Mouse (Mus musculus): ENCODE results near the gene Sec24a.
"Not testable (repeated sequence)": the region's sequence is repeated elsewhere in the genome, so short reads cannot be mapped to it uniquely, and the experiment has no call there.

Gene Sec24a

DNA sequence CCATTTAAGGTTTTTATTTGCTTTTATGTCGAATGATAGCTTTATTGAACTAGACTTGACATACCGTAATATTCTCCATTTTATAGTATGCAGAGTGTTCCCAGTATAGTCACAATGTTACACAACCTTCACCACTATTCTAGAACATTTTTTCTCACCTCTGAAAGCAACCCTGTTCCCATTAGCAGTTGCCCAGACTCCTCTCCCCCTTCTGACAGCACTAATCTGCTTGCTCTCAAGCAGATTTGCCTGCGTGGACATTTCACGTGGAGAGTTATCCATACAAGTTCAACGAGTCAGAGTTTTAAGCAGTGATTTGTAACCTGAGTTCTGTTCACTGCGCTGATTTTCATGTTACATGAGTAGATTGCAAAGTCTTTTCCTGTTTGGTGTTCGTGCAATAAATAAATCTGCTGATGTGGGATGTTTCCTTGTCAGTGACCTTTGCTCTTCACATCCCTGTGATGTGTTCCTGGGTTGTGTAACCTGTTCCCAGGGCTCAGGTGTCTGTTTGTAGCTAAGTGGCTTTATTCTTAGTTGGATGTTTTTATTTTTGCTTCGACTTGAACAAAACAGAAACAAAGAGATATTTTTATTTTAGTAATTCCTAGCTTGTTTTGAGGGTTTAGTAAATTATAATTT, 4.3 kb upstream of the Sec24a start:
- no peaks in the 10 kb centered on the region for H3K36me3 ChIP-seq (ENCODE audit: insufficient read depth, low read length)
- no peaks in the 10 kb centered on the region for H3K9me3 ChIP-seq (ENCODE audit: low read length)
- no peak for TF ChIP-seq POU5F1 (IDR thresholded peaks at IDR 0.05; ENCODE audit: borderline replicate concordance, low read length)
- TF ChIP-seq NANOG (IDR thresholded peaks at IDR 0.05; ENCODE audit: borderline replicate concordance, low read length) = no peak
- TF ChIP-seq CTCF (conservative IDR thresholded peaks at IDR 0.05; ENCODE audit: low read length) = no peak
- H3K4me3 ChIP-seq (replicated peaks; ENCODE audit: low read length) = no peak overlapping the region
- no peaks in the 10 kb centered on the region for H3K27me3 ChIP-seq (ENCODE audit: insufficient read depth, low read length)
- H3K4me1 ChIP-seq (replicated peaks; ENCODE audit: low read depth, low read length) = peaks cover 19% of the 10 kb centered on the region

GRCm38 (mm10) chr11:51764816-51765215, 1.4 kb upstream of the Sec24a start:
- Histone ChIP-seq H3K4me1 (replicated peaks; ENCODE audit: low read depth, low read length) (peaks cover 20% of the 10 kb centered on the region), H3K36me3 (ENCODE audit: insufficient read depth, low read length) (no peaks in the 10 kb centered on the region), H3K4me3 (replicated peaks; ENCODE audit: low read length) (peak overlapping the region; percentile 99; the same call in 1 of the 2 replicates), H3K27me3 (ENCODE audit: insufficient read depth, low read length) (no peaks in the 10 kb centered on the region; the same call in 1 of the 2 replicates), H3K9me3 (ENCODE audit: low read length) (no peaks in the 10 kb centered on the region)
- TF ChIP-seq CTCF (conservative IDR thresholded peaks at IDR 0.05; ENCODE audit: low read length) = no peak
- TF ChIP-seq POU5F1 (IDR thresholded peaks at IDR 0.05; ENCODE audit: borderline replicate concordance, low read length) = no peak
- TF ChIP-seq NANOG (IDR thresholded peaks at IDR 0.05; ENCODE audit: borderline replicate concordance, low read length) = no peak

DNA sequence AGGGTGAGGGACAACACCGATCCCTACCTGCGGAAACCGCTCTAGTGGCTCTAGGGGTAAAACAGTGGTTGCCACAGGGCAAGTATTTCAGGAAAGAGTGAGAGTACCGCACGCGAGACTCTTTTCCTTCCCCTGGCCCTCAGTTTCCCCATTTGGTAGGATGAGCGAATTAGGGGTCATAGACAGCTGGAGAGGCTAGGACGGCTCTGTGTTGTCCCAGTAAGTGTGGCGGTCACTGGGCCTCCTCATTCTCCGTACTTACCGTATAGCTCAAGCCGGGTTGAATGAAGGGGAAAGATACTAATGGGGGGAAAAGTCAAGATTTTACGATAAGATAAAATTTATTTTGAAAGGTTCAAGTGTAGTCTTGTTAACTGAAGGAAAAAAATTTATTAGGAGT, 521 bp upstream of the Sec24a start:
- H3K4me1 ChIP-seq (replicated peaks; ENCODE audit: low read depth, low read length) = peaks cover 20% of the 10 kb centered on the region
- no peaks in the 10 kb centered on the region for H3K36me3 ChIP-seq (ENCODE audit: insufficient read depth, low read length)
- TF ChIP-seq POU5F1 (IDR thresholded peaks at IDR 0.05; ENCODE audit: borderline replicate concordance, low read length) = no peak
- no peak for TF ChIP-seq CTCF (conservative IDR thresholded peaks at IDR 0.05; ENCODE audit: low read length)
- no peak for TF ChIP-seq NANOG (IDR thresholded peaks at IDR 0.05; ENCODE audit: borderline replicate concordance, low read length)
- H3K27me3 ChIP-seq (ENCODE audit: insufficient read depth, low read length) = no peaks in the 10 kb centered on the region; the same call in 1 of the 2 replicates
- H3K9me3 ChIP-seq (ENCODE audit: low read length) = no peaks in the 10 kb centered on the region
- H3K4me3 ChIP-seq (replicated peaks; ENCODE audit: low read length) = peak overlapping the region; percentile 99

GRCm38 (mm10) chr11:51761241-51761640, 2.2 kb downstream of the Sec24a start:
- no peak for TF ChIP-seq CTCF (conservative IDR thresholded peaks at IDR 0.05; ENCODE audit: low read length)
- no peak for TF ChIP-seq POU5F1 (IDR thresholded peaks at IDR 0.05; ENCODE audit: borderline replicate concordance, low read length)
- TF ChIP-seq NANOG (IDR thresholded peaks at IDR 0.05; ENCODE audit: borderline replicate concordance, low read length) = no peak
- Histone ChIP-seq H3K4me3 (replicated peaks; ENCODE audit: low read length) (no peak overlapping the region), H3K36me3 (ENCODE audit: insufficient read depth, low read length) (no peaks in the 10 kb centered on the region), H3K4me1 (replicated peaks; ENCODE audit: low read depth, low read length) (peaks cover 20% of the 10 kb centered on the region), H3K9me3 (ENCODE audit: low read length) (no peaks in the 10 kb centered on the region), H3K27me3 (ENCODE audit: insufficient read depth, low read length) (no peaks in the 10 kb centered on the region; the same call in 1 of the 2 replicates)

DNA sequence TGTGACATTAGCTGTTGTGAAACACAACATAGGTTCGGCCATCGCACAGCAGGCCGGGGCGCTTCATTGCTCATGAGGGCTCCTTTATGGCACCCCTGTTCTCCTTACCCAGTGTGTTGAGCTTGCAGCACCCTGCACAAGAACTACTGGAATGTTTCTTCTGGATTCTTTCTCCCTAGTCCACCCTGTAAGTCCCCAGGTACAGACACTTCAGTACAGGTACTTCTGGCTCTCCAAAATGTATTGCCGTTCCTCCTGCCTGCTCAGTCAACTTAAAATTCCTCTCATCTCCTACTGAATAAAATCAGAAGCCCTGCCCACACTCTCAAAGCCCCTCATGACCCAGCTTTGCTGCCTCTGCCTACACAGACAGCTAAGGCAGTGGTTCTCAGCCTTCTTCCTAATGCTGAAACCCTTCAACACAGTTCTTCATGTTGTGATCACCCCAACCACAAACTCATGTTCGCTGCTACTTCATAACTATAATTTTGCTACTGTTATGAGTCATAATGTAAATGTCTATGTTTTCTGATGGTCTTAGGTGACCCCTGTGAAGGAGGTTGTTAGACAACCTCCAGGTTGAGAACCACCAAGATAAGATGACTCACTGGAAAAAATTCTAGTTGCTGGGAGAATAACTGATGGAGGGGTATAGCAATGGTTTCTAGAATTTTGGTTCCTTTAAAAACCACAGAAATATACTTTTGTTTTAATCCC, 3.3 kb downstream of the Sec24a start:
- TF ChIP-seq CTCF (conservative IDR thresholded peaks at IDR 0.05; ENCODE audit: low read length) (no peak), POU5F1 (IDR thresholded peaks at IDR 0.05; ENCODE audit: borderline replicate concordance, low read length) (no peak), NANOG (IDR thresholded peaks at IDR 0.05; ENCODE audit: borderline replicate concordance, low read length) (no peak)
- Histone ChIP-seq H3K9me3 (ENCODE audit: low read length) (no peaks in the 10 kb centered on the region), H3K36me3 (ENCODE audit: insufficient read depth, low read length) (no peaks in the 10 kb centered on the region)

GRCm38 (mm10) chr11:51759251-51759650, 4.2 kb downstream of the Sec24a start:
- TF ChIP-seq NANOG (IDR thresholded peaks at IDR 0.05; ENCODE audit: borderline replicate concordance, low read length) (no peak), CTCF (conservative IDR thresholded peaks at IDR 0.05; ENCODE audit: low read length) (no peak), POU5F1 (IDR thresholded peaks at IDR 0.05; ENCODE audit: borderline replicate concordance, low read length) (no peak)
- no peaks in the 10 kb centered on the region; the same call in 1 of the 2 replicates for H3K27me3 ChIP-seq (ENCODE audit: insufficient read depth, low read length)
- no peaks in the 10 kb centered on the region for H3K9me3 ChIP-seq (ENCODE audit: low read length)
- peaks cover 24% of the 10 kb centered on the region for H3K4me1 ChIP-seq (replicated peaks; ENCODE audit: low read depth, low read length)
- H3K4me3 ChIP-seq (replicated peaks; ENCODE audit: low read length) = no peak overlapping the region
- H3K36me3 ChIP-seq (ENCODE audit: insufficient read depth, low read length) = no peaks in the 10 kb centered on the region

More for the DNA sequence above, 3.3 kb downstream of the Sec24a start:
- no peaks in the 10 kb centered on the region; the same call in 1 of the 2 replicates for H3K27me3 ChIP-seq (ENCODE audit: insufficient read depth, low read length)
- no peak overlapping the region for H3K4me3 ChIP-seq (replicated peaks; ENCODE audit: low read length)
- peaks cover 25% of the 10 kb centered on the region for H3K4me1 ChIP-seq (replicated peaks; ENCODE audit: low read depth, low read length)

DNA sequence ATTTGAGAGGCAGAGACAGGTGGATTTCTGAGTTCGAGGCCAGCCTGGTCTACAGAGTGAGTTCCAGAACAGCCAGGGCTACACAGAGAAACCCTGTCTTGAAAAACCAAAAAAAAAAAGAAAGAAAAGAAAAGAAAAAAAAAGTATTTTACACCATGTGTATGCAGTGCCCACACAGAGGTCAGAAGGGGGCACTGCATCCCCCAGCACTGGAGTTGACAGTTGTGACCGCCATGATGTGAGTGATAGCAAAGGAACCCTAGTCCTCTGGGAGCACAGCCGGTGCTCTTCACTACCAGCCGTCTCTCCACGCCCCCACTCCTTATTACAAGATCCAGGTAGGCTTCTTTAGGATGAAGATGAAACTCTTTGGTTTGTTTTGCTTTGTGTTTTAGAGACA, 5.2 kb downstream of the Sec24a start:
- H3K4me1 ChIP-seq (replicated peaks; ENCODE audit: low read depth, low read length) = peaks cover 22% of the 10 kb centered on the region
- not testable (repeated sequence) for H3K4me3 ChIP-seq (replicated peaks; ENCODE audit: low read length); H3K9me3 ChIP-seq (ENCODE audit: low read length); H3K27me3 ChIP-seq (ENCODE audit: insufficient read depth, low read length); H3K36me3 ChIP-seq (ENCODE audit: insufficient read depth, low read length)
- peak; percentile 29; the same call in 1 of the 2 replicates for TF ChIP-seq CTCF (conservative IDR thresholded peaks at IDR 0.05; ENCODE audit: low read length)

- Histone ChIP-seq H3K4me1 (replicated peaks; ENCODE audit: low read depth, low read length) (peaks cover 17% of the 10 kb centered on the region), H3K9me3 (ENCODE audit: low read length) (no peaks in the 10 kb centered on the region), H3K27me3 (ENCODE audit: insufficient read depth, low read length) (no peaks in the 10 kb centered on the region; the same call in 1 of the 2 replicates), H3K4me3 (replicated peaks; ENCODE audit: low read length) (no peak overlapping the region), H3K36me3 (ENCODE audit: insufficient read depth, low read length) (peaks cover 8% of the 10 kb centered on the region; the same call in 1 of the 2 replicates)
- no peak for TF ChIP-seq POU5F1 (IDR thresholded peaks at IDR 0.05; ENCODE audit: borderline replicate concordance, low read length)
- no peak for TF ChIP-seq CTCF (conservative IDR thresholded peaks at IDR 0.05; ENCODE audit: low read length)
- TF ChIP-seq NANOG (IDR thresholded peaks at IDR 0.05; ENCODE audit: borderline replicate concordance, low read length) = no peak
These were observed 5.8 kb downstream of the Sec24a start for GRCm38 (mm10) chr11:51757625-51758024.

All from E14TG2a.4 (cell line).